Mouse (Mus musculus) lung, postnatal 25 days (tissue): ENCODE results near the gene Araf.

Experiments
- DNase-seq: peaks from one replicate; pipeline ENCODE4 v3.0.0; 2022; ENCODE audit warnings: low spot score

Araf gene

DNA sequence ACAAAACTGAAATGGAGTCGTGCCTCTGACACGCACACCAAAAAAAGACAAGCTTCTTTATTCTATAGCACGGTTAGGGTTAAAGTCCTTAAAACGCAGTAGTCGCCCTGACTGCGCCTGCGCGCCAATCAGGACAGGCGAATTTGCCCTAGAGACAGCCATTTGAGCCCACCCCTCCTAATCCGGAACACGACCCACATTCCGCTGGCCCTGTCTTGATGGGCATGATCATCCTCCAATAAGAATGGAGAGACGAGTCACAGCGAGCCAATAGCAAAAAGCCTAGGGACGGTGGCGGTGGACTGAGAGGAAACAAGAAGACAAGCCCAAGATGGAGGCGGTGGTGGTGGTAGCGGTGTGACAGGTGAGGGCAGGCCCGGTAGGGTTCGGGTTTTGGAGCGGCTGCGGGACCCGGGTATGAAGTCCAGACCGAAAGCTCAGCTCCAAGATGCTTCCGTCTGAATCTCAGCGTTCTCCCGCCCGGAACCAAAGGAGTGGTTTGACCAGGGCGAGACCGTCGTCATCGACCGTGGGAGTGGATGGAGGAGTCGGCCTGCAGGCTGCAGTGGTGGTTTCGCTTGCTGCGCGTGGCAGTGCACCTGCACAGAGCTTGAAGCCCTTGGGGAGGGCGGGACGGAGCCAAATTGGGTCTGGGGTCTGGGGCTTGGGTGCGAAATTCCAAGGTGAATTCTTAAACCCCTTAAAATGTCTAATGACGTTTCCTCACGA is 50.8 kb downstream of the Araf start:
- peak; percentile 96 for DNase-seq

DNA sequence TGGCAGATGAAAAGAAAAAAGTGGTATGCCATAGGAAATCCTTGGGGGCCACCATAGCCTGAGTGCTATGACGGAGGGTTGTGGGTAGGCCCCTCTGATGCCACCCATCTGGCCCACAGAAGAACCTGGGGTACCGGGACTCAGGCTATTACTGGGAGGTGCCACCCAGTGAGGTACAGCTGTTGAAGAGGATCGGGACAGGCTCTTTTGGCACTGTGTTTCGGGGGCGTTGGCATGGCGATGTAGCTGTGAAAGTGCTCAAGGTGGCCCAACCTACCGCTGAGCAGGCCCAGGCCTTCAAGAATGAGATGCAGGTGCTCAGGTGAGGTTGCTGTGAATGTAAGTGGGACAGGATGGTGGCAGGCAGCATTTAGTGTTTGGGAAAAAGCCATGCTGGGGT is 56.2 kb downstream of the Araf start:
- no peak for DNase-seq

DNA sequence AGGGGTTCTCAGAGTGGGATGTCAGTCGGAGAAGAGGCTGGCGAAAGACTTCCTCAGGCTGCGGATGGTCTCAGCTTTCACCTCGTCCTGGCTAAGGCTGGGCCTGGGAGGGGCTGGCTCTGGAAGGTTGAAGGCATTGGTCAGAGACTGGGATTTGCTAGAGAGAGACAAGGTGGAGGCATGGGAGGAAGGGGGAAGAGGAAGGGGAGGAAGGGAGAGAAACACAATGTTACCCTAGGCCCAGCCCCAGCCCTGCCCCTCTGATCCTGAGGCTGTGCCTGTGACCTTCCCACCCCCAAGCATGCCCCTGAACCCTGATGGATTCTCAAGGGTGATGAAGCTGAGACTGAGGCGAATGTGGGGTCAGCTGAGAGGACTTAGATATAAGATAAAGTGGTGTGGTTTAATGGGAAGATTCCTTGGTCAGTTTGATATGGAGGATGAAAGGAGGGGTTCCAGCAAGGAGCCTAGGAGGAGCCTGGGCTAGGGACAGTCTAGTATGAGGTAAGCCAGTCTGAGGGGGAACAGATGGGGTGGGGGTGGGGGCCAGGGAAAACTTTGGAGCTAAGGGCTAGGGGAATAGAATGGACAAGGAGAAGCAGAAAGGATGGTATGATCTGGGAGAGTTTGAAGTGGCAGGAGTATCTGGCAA is 64.0 kb downstream of the Araf start:
- no peak for DNase-seq

- DNase-seq: no peak
Observed at GRCm38 (mm10) chrX:20862105-20863065, 64.8 kb downstream of the Araf start.

- DNase-seq: no peak
Observed at GRCm38 (mm10) chrX:20863161-20864101, 65.8 kb downstream of the Araf start.

DNA sequence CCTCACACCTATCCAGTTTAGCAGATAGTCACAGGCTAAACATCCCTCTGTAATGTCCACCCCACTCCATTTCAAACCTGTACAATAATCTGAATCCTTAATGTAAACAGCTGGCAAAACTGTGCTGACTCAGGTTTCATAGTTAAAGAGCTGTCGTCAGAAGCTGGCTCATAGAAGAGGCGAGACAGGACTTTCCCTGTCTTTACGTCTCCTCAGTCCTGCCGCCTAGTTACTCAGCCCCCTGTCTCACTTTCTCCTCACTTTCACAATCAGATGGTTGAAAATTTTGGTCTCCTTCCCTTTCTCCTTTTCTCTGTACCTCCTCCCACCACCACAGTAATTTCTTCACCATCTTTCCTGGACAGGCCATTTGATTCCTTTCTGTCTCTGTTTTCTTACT is 70.5 kb downstream of the Araf start:
- DNase-seq: no peak

- DNase-seq: no peak
Observed at GRCm38 (mm10) chrX:20869203-20869602, 71.6 kb downstream of the Araf start.

DNA sequence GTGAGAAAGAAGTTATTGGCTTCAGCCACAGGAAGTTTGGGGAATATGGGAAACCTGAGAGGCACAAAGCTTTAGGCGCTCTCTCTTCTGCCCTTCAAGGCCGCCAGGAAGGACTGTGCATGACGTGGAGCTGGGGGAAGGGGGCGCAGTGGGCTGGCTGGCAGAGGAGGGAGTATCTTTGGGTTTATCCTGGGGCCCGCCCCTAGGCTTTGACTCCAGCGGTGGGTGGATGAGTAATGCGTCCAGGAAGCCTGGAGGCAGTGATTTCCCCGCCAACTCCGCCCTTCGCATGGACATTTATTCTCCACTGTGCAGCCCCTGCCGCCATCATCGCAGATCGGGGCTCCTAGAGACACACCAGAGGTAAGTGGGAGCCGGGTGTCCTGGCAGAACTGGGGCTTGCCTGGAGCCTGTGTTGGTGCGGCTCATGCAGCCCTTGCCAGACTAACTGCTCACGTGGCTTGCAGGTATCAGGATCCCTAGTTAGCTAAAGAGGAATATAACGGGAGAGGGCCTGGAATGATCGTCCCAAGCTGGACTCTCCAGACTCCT is 72.4 kb downstream of the Araf start, which contains the start of gene Timp1:
TSS of gene Timp1 (plus strand) at position 205 of the 552 bp plus-strand sequence.
- DNase-seq: peak; percentile 16

DNA sequence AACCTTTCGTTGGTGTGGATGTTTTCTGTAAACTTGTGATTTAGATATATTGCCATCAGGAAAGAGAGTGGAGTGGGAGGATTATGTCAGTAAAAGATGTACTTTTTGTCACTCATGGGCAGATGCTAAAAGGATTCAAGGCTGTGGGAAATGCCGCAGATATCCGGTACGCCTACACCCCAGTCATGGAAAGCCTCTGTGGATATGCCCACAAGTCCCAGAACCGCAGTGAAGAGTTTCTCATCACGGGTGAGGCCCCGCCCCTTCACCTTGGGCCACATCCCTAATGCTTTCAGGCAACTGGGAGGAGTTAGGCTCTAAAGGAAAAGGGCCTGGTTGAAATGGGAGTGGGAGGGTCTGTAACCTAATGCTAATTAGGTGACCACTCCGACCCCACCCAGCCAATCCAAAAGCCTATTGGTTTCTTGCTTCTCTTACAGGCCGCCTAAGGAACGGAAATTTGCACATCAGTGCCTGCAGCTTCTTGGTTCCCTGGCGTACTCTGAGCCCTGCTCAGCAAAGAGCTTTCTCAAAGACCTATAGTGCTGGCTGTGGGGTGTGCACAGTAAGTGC is 75.4 kb downstream of the Araf start:
- no peak for DNase-seq

- DNase-seq: no peak
Observed at GRCm38 (mm10) chrX:20875241-20875640, 77.6 kb downstream of the Araf start.

GRCm38 (mm10) chrX:20910074-20910473 is 112.5 kb downstream of the Araf start:
- no peak for DNase-seq
